In genomic region chr4:107440306-107440705, GRCm38 (mm10) we compare ENCODE assay signal across 8 mouse cellular contexts. TPM values are rescaled to one million over a fixed set of nuclear protein-coding genes. Genes with fewer than 3 reads are reported as not detected.
DNase-seq lines count a peak whose midpoint lies in the region; ATAC-seq and TF ChIP-seq lines count a peak whose summit lies in the region.
"Had no signal": no experiment of that assay in that cellular context is flagged by ENCODE, and none has a peak within 500 bp of the region (broad histone marks: within the 10 kb centered on the region; RNA-seq: fewer than 3 reads in every experiment).

No protein-coding gene starts in this region.

- no peak for TF ChIP-seq EP300 in stomach, postnatal 0 days (optimal IDR thresholded peaks at IDR 0.05)

- H3K27ac ChIP-seq in midbrain, embryonic 11.5 days (ENCODE audit: low read depth, low read length), result no peak overlapping the region
- H3K27ac ChIP-seq in midbrain, embryonic 15.5 days, result no peak overlapping the region
- no peak overlapping the region for H3K27ac ChIP-seq in hindbrain, embryonic 14.5 days
- H3K27ac ChIP-seq in stomach, postnatal 0 days (replicated peaks), result no peak overlapping the region

- ATAC-seq in midbrain, embryonic 11.5 days (ENCODE audit: low FRiP score), result no peak
- no peak for ATAC-seq in midbrain, embryonic 15.5 days (replicated peaks)
- no peak for ATAC-seq in hindbrain, embryonic 14.5 days (ENCODE audit: low FRiP score)
- no peak for ATAC-seq in stomach, postnatal 0 days (ENCODE audit: low FRiP score, low TSS enrichment)
- no peak for ATAC-seq in CD4-positive, CD25-positive, alpha-beta regulatory T cell, adult 4 months

- no peak for TF ChIP-seq CTCF in stomach, postnatal 0 days (IDR thresholded peaks at IDR 0.05; ENCODE audit: low read depth)

- H3K4me3 ChIP-seq in midbrain, embryonic 11.5 days (ENCODE audit: low read depth, low read length), result no peak overlapping the region
- H3K4me3 ChIP-seq in midbrain, embryonic 15.5 days, result no peak overlapping the region
- no peak overlapping the region for H3K4me3 ChIP-seq in hindbrain, embryonic 14.5 days (replicated peaks; ENCODE audit: low read length)
- H3K4me3 ChIP-seq in stomach, postnatal 0 days (ENCODE audit: low read depth, low read length), result peak overlapping the region; percentile 22

- H3K9me3 ChIP-seq in midbrain, embryonic 11.5 days (ENCODE audit: control insufficient read depth, low read length), result no peaks in the 10 kb centered on the region
- H3K9me3 ChIP-seq in midbrain, embryonic 15.5 days, result no peaks in the 10 kb centered on the region
- H3K9me3 ChIP-seq in hindbrain, embryonic 14.5 days (ENCODE audit: control insufficient read depth, low read length), result no peaks in the 10 kb centered on the region
- H3K9me3 ChIP-seq in stomach, postnatal 0 days (ENCODE audit: control insufficient read depth, low read length), result no peaks in the 10 kb centered on the region

- H3K4me2 ChIP-seq in midbrain, embryonic 11.5 days, result peak overlapping the region; percentile 3; the same call in 1 of the 2 replicates
- H3K4me2 ChIP-seq in midbrain, embryonic 15.5 days, result no peak overlapping the region
- peak overlapping the region; percentile 20 for H3K4me2 ChIP-seq in hindbrain, embryonic 14.5 days (replicated peaks)
- H3K4me2 ChIP-seq in stomach, postnatal 0 days (replicated peaks; ENCODE audit: low read depth), result peak overlapping the region; percentile 42

- WGBS in midbrain, embryonic 11.5 days, result 21% methylated on average over 13 of the region's 13 CpGs
- WGBS in midbrain, embryonic 15.5 days, result 23% methylated on average over 13 of the region's 13 CpGs
- 27% methylated on average over 13 of the region's 13 CpGs for whole genome bisulfite sequencing in hindbrain, embryonic 14.5 days
- 24% methylated on average over 13 of the region's 13 CpGs for WGBS in stomach, postnatal 0 days

- no peak overlapping the region for H3K9ac ChIP-seq in midbrain, embryonic 11.5 days (ENCODE audit: low read length)
- no peak overlapping the region for H3K9ac ChIP-seq in midbrain, embryonic 15.5 days
- H3K9ac ChIP-seq in hindbrain, embryonic 14.5 days, result no peak overlapping the region
- H3K9ac ChIP-seq in stomach, postnatal 0 days (ENCODE audit: low read length), result no peak overlapping the region

- H3K36me3 ChIP-seq in midbrain, embryonic 11.5 days (ENCODE audit: control insufficient read depth, insufficient read depth, low read length), result no peaks in the 10 kb centered on the region
- H3K36me3 ChIP-seq in midbrain, embryonic 15.5 days (replicated peaks), result no peaks in the 10 kb centered on the region
- no peaks in the 10 kb centered on the region for H3K36me3 ChIP-seq in hindbrain, embryonic 14.5 days (replicated peaks; ENCODE audit: control insufficient read depth, insufficient read depth)
- H3K36me3 ChIP-seq in stomach, postnatal 0 days (ENCODE audit: control insufficient read depth, insufficient read depth, low read length), result no peaks in the 10 kb centered on the region

- H3K4me1 ChIP-seq in midbrain, embryonic 11.5 days (ENCODE audit: control insufficient read depth, insufficient read depth, low read length), result peaks cover 15% of the 10 kb centered on the region
- peaks cover 17% of the 10 kb centered on the region for H3K4me1 ChIP-seq in midbrain, embryonic 15.5 days
- H3K4me1 ChIP-seq in hindbrain, embryonic 14.5 days (replicated peaks; ENCODE audit: control insufficient read depth, insufficient read depth, low read length), result peaks cover 10% of the 10 kb centered on the region
- no peaks in the 10 kb centered on the region for H3K4me1 ChIP-seq in stomach, postnatal 0 days (replicated peaks; ENCODE audit: control insufficient read depth, insufficient read depth)

- H3K27me3 ChIP-seq in midbrain, embryonic 11.5 days (ENCODE audit: control insufficient read depth, insufficient read depth, low read length), result peaks cover 39% of the 10 kb centered on the region
- H3K27me3 ChIP-seq in midbrain, embryonic 15.5 days (replicated peaks), result peaks cover 65% of the 10 kb centered on the region
- peaks cover 55% of the 10 kb centered on the region for H3K27me3 ChIP-seq in hindbrain, embryonic 14.5 days (ENCODE audit: control insufficient read depth, insufficient read depth, low read length)
- peaks cover 15% of the 10 kb centered on the region; the same call in 1 of the 2 replicates for H3K27me3 ChIP-seq in stomach, postnatal 0 days (ENCODE audit: control insufficient read depth, insufficient read depth, low read length)

- peak; percentile 90 for DNase-seq in midbrain, embryonic 11.5 days (ENCODE audit: low spot score, missing footprints)
- no peak for DNase-seq in hindbrain, embryonic 14.5 days (ENCODE audit: low spot score)
- DNase-seq in kidney, postnatal 25 days, result peak; percentile 71 to 83
- DNase-seq in stomach, postnatal 0 days (ENCODE audit: low spot score), result no peak
- DNase-seq in natural killer cell, adult 2 months (ENCODE audit: low spot score in 2 of 2), result no peak
- DNase-seq: cerebellum, adult 2 months had no signal

RNA-seq across cellular contexts. Expression of gene Glis1, which starts 5.9 kb away (rescaled TPM):
- 0.55 and 0.97 TPM in 2 replicates for polyA plus RNA-seq in midbrain, embryonic 11.5 days (2014; fragmentation: Nextera tagmentation; extraction: Ambion mirVana)
- 2.5 TPM in 2 replicates for polyA plus RNA-seq in midbrain, embryonic 15.5 days (2015; fragmentation: Nextera tagmentation; extraction: Ambion mirVana)
- polyA plus RNA-seq in hindbrain, embryonic 14.5 days (2014; fragmentation: Nextera tagmentation; extraction: Ambion mirVana), result 2.7 and 5.6 TPM in 2 replicates
- polyA plus RNA-seq in stomach, postnatal 0 days (2015; fragmentation: Nextera tagmentation; extraction: Ambion mirVana), result 0.47 and 0.74 TPM in 2 replicates
- not detected for polyA plus RNA-seq in CD4-positive, CD25-positive, alpha-beta regulatory T cell, adult 4 months (2017; shearing (Covaris generic))

Comparison
In these comparisons a context has a peak if more than half of its experiments do, and no peak if none do; other contexts are left out.
1. DNase-seq: peak in midbrain, embryonic 11.5 days (single experiment) and kidney, postnatal 25 days (2 of 2); none in hindbrain, embryonic 14.5 days (single experiment), stomach, postnatal 0 days (single experiment) and natural killer cell, adult 2 months (0 of 2).